ENCODE assay signal across 13 mouse cellular contexts in the genomic region with DNA sequence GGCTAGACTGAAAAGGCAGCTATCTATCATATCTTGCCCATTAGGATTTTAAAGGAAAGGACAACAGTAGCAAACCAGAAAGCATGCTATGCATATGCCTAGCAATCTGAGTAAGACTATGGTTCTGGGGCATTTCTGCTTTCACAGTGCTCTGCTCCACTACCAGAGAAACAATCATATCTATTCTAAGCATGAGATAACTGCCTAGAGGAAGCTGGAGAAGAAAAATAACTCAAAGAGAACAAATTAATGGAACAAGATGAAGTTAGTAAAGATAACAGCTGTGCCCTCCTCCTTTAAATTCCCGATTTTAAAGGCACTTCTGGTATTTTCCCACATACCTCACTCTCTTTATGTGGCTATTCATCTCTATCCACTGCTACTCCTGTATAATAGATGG.
"Had no signal": no experiment of that assay in that cellular context is flagged by ENCODE, and none has a peak within 500 bp of the region (broad histone marks: within the 10 kb centered on the region; RNA-seq: fewer than 3 reads in every experiment).

No protein-coding gene starts in this region.

- DNase-seq: kidney, postnatal 10 days; left cerebral cortex, postnatal 4 days; lung, adult 2 months; lung, postnatal 36 days; right cerebral cortex, postnatal 4 days; spleen, adult 18-20 months; thymus, adult 2 months; thymus, postnatal 25 days had no signal

- ATAC-seq: lung, postnatal 0 days; midbrain, embryonic 13.5 days had no signal

- H3K4me1 ChIP-seq: limb, embryonic 13.5 days; midbrain, embryonic 13.5 days; neural tube, embryonic 15.5 days had no signal

- H3K4me3 ChIP-seq: limb, embryonic 13.5 days; midbrain, embryonic 13.5 days; neural tube, embryonic 15.5 days had no signal

- H3K9ac ChIP-seq: limb, embryonic 13.5 days; liver, embryonic 14.5 days; midbrain, embryonic 13.5 days; neural tube, embryonic 15.5 days had no signal

- H3K27ac ChIP-seq: limb, embryonic 13.5 days; liver, embryonic 14.5 days; midbrain, embryonic 13.5 days; neural tube, embryonic 15.5 days had no signal

- H3K36me3 ChIP-seq: midbrain, embryonic 13.5 days; neural tube, embryonic 15.5 days had no signal

- H3K27me3 ChIP-seq: limb, embryonic 13.5 days; midbrain, embryonic 13.5 days; neural tube, embryonic 15.5 days had no signal

- H3K4me2 ChIP-seq: limb, embryonic 13.5 days; midbrain, embryonic 13.5 days; neural tube, embryonic 15.5 days had no signal

- H3K9me3 ChIP-seq: limb, embryonic 13.5 days; midbrain, embryonic 13.5 days; neural tube, embryonic 15.5 days had no signal
